Mouse (Mus musculus) subcutaneous adipose tissue, adult 2 months (tissue): ENCODE results near the gene Hepacam2. TPM values are rescaled to one million over a fixed set of nuclear protein-coding genes. Genes with fewer than 3 reads are reported as not detected.

Experiments used
- polyA plus RNA-seq: library from polyadenylated mRNA; depleted of rRNA; stranded (reverse); fragments of >200 nt; gene quantifications from 2 replicates; pipeline ENCODE4 v1.2.3, GENCODE M21; 2012; ENCODE audit warnings: low replicate concordance; rRNA removed

Hepacam2 gene
- polyA plus RNA-seq: 1.9 and 3.0 TPM in 2 replicates

DNA sequence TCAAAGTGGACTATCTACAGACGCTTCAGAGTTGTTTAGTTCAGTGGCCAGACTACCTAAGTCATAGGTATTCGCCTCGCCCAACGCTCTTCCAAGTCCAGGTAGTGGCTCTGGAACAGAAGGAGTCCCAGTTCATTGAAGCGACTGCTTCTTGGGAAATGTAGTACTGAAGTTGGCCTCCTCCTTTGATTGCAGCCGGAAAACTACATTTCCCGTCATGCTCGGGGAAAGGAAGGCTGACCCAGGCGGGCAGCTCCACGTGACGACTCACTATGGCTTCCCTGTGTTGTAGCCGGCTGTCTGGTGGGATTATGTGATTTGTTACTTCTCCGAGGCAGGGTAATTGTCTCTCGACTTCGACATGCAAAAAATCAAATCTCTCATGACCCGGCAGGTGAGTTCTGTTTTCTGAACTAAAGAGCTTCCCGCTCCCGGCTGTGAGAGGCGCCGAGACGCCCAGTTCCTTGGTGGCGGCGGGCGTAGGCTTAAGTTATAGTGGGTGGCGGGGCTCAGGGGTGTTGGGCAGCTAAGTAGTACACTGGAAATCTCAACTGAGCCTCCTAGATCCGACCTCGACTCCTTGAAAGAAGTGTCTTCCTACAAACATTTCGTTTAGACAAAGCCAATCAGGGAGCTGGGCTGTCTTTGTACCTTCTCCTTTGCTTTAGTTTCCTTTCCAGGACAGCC, at the start of gene Hepacam2, which contains the start of gene Vps50:
TSS of gene Hepacam2 (minus strand) at position 137 of the 687 bp plus-strand sequence.
TSS of gene Vps50 (plus strand) at position 221 of the 687 bp plus-strand sequence.

Other genes starting within 250 kb of the Hepacam2 start
- 3.8 and 4.2 TPM in 2 replicates for gene Samd9l, start 98.7 kb downstream of the Hepacam2 start, polyA plus RNA-seq
- 5.4 and 5.8 TPM in 2 replicates for gene Vps50, start 84 bp upstream of the Hepacam2 start, polyA plus RNA-seq